Mouse (Mus musculus) gastrocnemius, postnatal 25 days (tissue): ENCODE measurements around the gene Rsph3b. TPM values are rescaled to one million over a fixed set of nuclear protein-coding genes. Genes with fewer than 3 reads are reported as not detected.
"Not testable (repeated sequence)": the region's sequence is repeated elsewhere in the genome, so short reads cannot be mapped to it uniquely, and the experiment has no call there.

Source experiments
- DNase-seq: peaks from one replicate; pipeline ENCODE4 v3.0.0; 2022
- long read RNA-seq, 2 experiments: library from polyadenylated mRNA; stranded (forward); transcript quantifications; one replicate each; pipeline ENCODE4 v2.0.0; 2021
- total RNA-seq, 2 experiments: library from RNA; stranded (reverse); gene quantifications; 1 replicate in 1 of 2; 2 replicates in 1 of 2; pipeline ENCODE4 v1.2.3; 2021

The Rsph3b gene
- total RNA-seq = 10 to 100 TPM; 19.0 to 20.7 TPM
- long read RNA-seq, experiment 1, transcript Rsph3b-202 (8 exons, 2,243 nt) = major isoform, 15 of 18 reads
- long read RNA-seq, experiment 1, partial matches to known transcripts = 3 of 18 reads
- long read RNA-seq, experiment 1, other reads (novel, unspliced or antisense) = 0 of 18 reads
- long read RNA-seq, experiment 2, transcript Rsph3b-202 (8 exons, 2,243 nt) = major isoform, 30 of 31 reads
- long read RNA-seq, experiment 2, partial matches to known transcripts = 1 of 31 reads
- long read RNA-seq, experiment 2, other reads (novel, unspliced or antisense) = 0 of 31 reads

- DNase-seq = peak; percentile 86
Measured at GRCm38 (mm10) chr17:6947984-6948768, at the start of gene Rsph3b. Gene Rsph3b, minus strand, starts transcription at chr17:6948682.

GRCm38 (mm10) chr17:6997778-6998490 lies 49.5 kb upstream of the Rsph3b start:
- DNase-seq = not testable (repeated sequence)

GRCm38 (mm10) chr17:6996826-6997225 lies 48.3 kb upstream of the Rsph3b start:
- DNase-seq = not testable (repeated sequence)

- not testable (repeated sequence) for DNase-seq
Measured at GRCm38 (mm10) chr17:6995504-6995903, 47.0 kb upstream of the Rsph3b start.

GRCm38 (mm10) chr17:6986118-6986517 lies 37.6 kb upstream of the Rsph3b start:
- not testable (repeated sequence) for DNase-seq

- not testable (repeated sequence) for DNase-seq
Measured at GRCm38 (mm10) chr17:6980144-6980543, 31.7 kb upstream of the Rsph3b start.

- DNase-seq = not testable (repeated sequence)
Measured at GRCm38 (mm10) chr17:6979380-6979779, 30.9 kb upstream of the Rsph3b start.

- peak; percentile 67 for DNase-seq
Measured at GRCm38 (mm10) chr17:6978287-6979248, 30.1 kb upstream of the Rsph3b start, which contains the start of gene Gm49721. Gene Gm49721, plus strand, starts transcription at chr17:6978904.

GRCm38 (mm10) chr17:6974985-6975384 lies 26.5 kb upstream of the Rsph3b start:
- not testable (repeated sequence) for DNase-seq

GRCm38 (mm10) chr17:6972836-6973396 lies 24.4 kb upstream of the Rsph3b start:
- DNase-seq = not testable (repeated sequence)

- DNase-seq = not testable (repeated sequence)
Measured at GRCm38 (mm10) chr17:6971238-6971637, 22.8 kb upstream of the Rsph3b start.

- not testable (repeated sequence) for DNase-seq
Measured at GRCm38 (mm10) chr17:6970334-6970733, 21.9 kb upstream of the Rsph3b start, which contains the start of gene Rnaset2b. Gene Rnaset2b, plus strand, starts transcription at chr17:6970634.

GRCm38 (mm10) chr17:6967673-6968072 lies 19.2 kb upstream of the Rsph3b start:
- DNase-seq = not testable (repeated sequence)

GRCm38 (mm10) chr17:6965364-6965763 lies 16.9 kb upstream of the Rsph3b start:
- DNase-seq = not testable (repeated sequence)

- not testable (repeated sequence) for DNase-seq
Measured at GRCm38 (mm10) chr17:6962936-6963335, 14.5 kb upstream of the Rsph3b start.

- not testable (repeated sequence) for DNase-seq
Measured at GRCm38 (mm10) chr17:6962339-6962738, 13.9 kb upstream of the Rsph3b start.

- DNase-seq = not testable (repeated sequence)
Measured at GRCm38 (mm10) chr17:6961181-6962000, 12.9 kb upstream of the Rsph3b start.

- DNase-seq = peak; percentile 25
Measured at GRCm38 (mm10) chr17:6960776-6961175, 12.3 kb upstream of the Rsph3b start, which contains the start of gene Tagap1. Gene Tagap1, minus strand, starts transcription at chr17:6961156.

- not testable (repeated sequence) for DNase-seq
Measured at GRCm38 (mm10) chr17:6960349-6960748, 11.9 kb upstream of the Rsph3b start.
